Mouse (Mus musculus): ENCODE measurements around the gene Sgo1. TPM values are rescaled to one million over a fixed set of nuclear protein-coding genes. Genes with fewer than 3 reads are reported as not detected.

The Sgo1 gene
- total and polyA plus RNA-seq, 3 experiments, result 19.4 to 56.8 (median 35.2) TPM

DNA sequence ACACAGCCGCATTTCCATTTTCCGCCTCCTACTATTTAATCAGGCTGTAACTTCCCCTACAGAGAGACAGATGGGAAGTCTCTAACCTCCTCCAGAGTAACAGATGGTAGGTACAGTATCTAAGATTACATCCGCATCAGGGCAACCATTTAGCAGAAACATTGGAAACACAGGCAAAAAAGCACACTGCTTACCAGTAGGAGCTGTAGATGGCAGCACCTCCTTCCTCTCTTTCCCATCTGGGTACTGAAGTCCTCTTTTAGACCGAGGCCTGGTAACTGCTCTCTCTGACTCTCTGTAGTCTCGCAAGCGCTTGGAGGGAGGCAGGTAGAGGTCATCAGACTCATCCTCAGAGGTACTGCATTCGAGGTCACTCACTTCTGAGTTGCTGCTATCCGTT, 10.4 kb downstream of the Sgo1 start:
- Histone ChIP-seq H3K9me3 (replicated peaks; ENCODE audit: low read length) (no peaks in the 10 kb centered on the region), H3K27me3 (replicated peaks) (no peaks in the 10 kb centered on the region), H3K27ac (ENCODE audit: insufficient read depth, low read depth) (no peak overlapping the region), H3K79me2 (replicated peaks; ENCODE audit: control insufficient read depth, extremely low read depth, insufficient read depth, poor library complexity, severe bottlenecking) (peaks cover 3% of the 10 kb centered on the region), H3K36me3 (replicated peaks in 1 of 2; ENCODE audit: control insufficient read depth in 1 of 2, insufficient read depth in 1 of 2, low read length in 1 of 2) (peaks cover 41 to 84% of the 10 kb centered on the region in 2 experiments), H3K4me1 (ENCODE audit: control insufficient read depth in 1 of 2, insufficient read depth in 2 of 2) (peaks cover 0 to 6% of the 10 kb centered on the region in 2 experiments; a peak in 2 of 4 replicates), H3K4me2 (ENCODE audit: insufficient read depth, low read depth, poor library complexity, severe bottlenecking) (no peak overlapping the region), H3K4me3 (replicated peaks in 1 of 3; ENCODE audit: low read depth in 2 of 3, low read length in 2 of 3, poor library complexity in 1 of 3) (no peak overlapping the region), H3K9ac (ENCODE audit: insufficient read depth, low read depth) (no peak overlapping the region)
- dilution Hi-C loops (cut with MboI; ENCODE audit: extremely low pct_ligation_motif_present, extremely low pct_unique_long_range_greater_than_20kb, low sequenced_read_pairs) (no loop called here), in situ Hi-C loops (cut with MboI; ENCODE audit: low pct_ligation_motif_present, low pct_unique_long_range_greater_than_20kb, low sequenced_read_pairs) (no loop called here)
- TF ChIP-seq RAD21 (IDR thresholded peaks at IDR 0.05; ENCODE audit: low read depth, low read length), result peak; percentile 18
- TF ChIP-seq MAX (IDR thresholded peaks at IDR 0.05; ENCODE audit: low read length), result no peak
- peak in 1 of 2 experiments; percentile 41; a peak in 2 of 4 replicates for TF ChIP-seq CTCF (conservative IDR thresholded peaks at IDR 0.05 in 1 of 2, IDR thresholded peaks at IDR 0.05 in 1 of 2; ENCODE audit: low read depth in 2 of 2, low read length in 2 of 2)
- no peak for TF ChIP-seq JUND (conservative IDR thresholded peaks at IDR 0.05; ENCODE audit: low read depth, low read length)
- TF ChIP-seq POLR2A (IDR thresholded peaks at IDR 0.05; ENCODE audit: low read depth, low read length), result no peak
- no peak for TF ChIP-seq ETS1 (conservative IDR thresholded peaks at IDR 0.05; ENCODE audit: low read depth, low read length)
- no peak for TF ChIP-seq CHD2 (IDR thresholded peaks at IDR 0.05; ENCODE audit: low read length)
- DNase-seq (ENCODE audit: extremely low read depth), result peak; percentile 18

DNA sequence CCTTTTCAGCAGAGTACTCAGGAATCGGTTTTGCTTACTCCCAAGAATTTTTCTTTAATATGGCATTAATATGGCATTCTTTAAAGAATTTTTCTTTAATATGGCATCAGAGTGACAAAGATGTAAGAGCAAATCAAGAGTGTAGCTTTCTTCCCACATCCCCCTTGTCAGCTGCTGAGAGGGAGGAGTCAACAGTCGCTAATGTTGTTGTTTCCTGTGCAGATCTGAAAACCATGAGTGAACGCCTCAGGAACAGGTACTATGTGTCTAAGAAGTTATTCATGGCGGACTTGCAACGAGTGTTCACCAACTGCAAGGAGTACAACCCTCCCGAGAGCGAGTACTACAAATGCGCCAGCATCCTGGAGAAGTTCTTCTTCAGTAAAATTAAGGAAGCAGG, 18.7 kb downstream of the Sgo1 start:
- H3K9me3 ChIP-seq (replicated peaks; ENCODE audit: low read length), result no peaks in the 10 kb centered on the region
- no peak overlapping the region for H3K27ac ChIP-seq (ENCODE audit: insufficient read depth, low read depth)
- no peak overlapping the region for H3K4me2 ChIP-seq (ENCODE audit: insufficient read depth, low read depth, poor library complexity, severe bottlenecking)
- TF ChIP-seq TBP (conservative IDR thresholded peaks at IDR 0.05; ENCODE audit: low read depth, low read length) (no peak), POLR2A (IDR thresholded peaks at IDR 0.05; ENCODE audit: low read depth, low read length) (no peak), MEF2A (IDR thresholded peaks at IDR 0.05; ENCODE audit: borderline replicate concordance, low read depth, low read length) (no peak), RAD21 (IDR thresholded peaks at IDR 0.05; ENCODE audit: low read depth, low read length) (no peak), KAT2A (IDR thresholded peaks at IDR 0.05; ENCODE audit: insufficient replicate concordance, low read length) (no peak), UBTF (IDR thresholded peaks at IDR 0.05; ENCODE audit: low read depth, low read length) (no peak), RCOR1 (conservative IDR thresholded peaks at IDR 0.05; ENCODE audit: low read depth, low read length) (no peak), MXI1 (IDR thresholded peaks at IDR 0.05; ENCODE audit: low read depth, low read length) (no peak), USF2 (conservative IDR thresholded peaks at IDR 0.05; ENCODE audit: low read depth, low read length) (no peak), ZMIZ1 (IDR thresholded peaks at IDR 0.05; ENCODE audit: low read depth, low read length) (no peak)
- no peak overlapping the region for H3K4me3 ChIP-seq (replicated peaks in 1 of 3; ENCODE audit: low read depth in 2 of 3, low read length in 2 of 3, poor library complexity in 1 of 3)
- no peaks in the 10 kb centered on the region for H3K4me1 ChIP-seq (ENCODE audit: control insufficient read depth in 1 of 2, insufficient read depth in 2 of 2)
- H3K9ac ChIP-seq (ENCODE audit: insufficient read depth, low read depth), result no peak overlapping the region
- H3K27me3 ChIP-seq (replicated peaks), result no peaks in the 10 kb centered on the region
- H3K79me2 ChIP-seq (replicated peaks; ENCODE audit: control insufficient read depth, extremely low read depth, insufficient read depth, poor library complexity, severe bottlenecking), result no peaks in the 10 kb centered on the region
- in situ Hi-C loops (cut with MboI; ENCODE audit: low pct_ligation_motif_present, low pct_unique_long_range_greater_than_20kb, low sequenced_read_pairs), result no loop called here
- dilution Hi-C loops (cut with MboI; ENCODE audit: extremely low pct_ligation_motif_present, extremely low pct_unique_long_range_greater_than_20kb, low sequenced_read_pairs), result no loop called here
- DNase-seq (ENCODE audit: extremely low read depth), result no peak
- peaks cover 24 to 68% of the 10 kb centered on the region in 2 experiments for H3K36me3 ChIP-seq (replicated peaks in 1 of 2; ENCODE audit: control insufficient read depth in 1 of 2, insufficient read depth in 1 of 2, low read length in 1 of 2)
